Mouse (Mus musculus): ENCODE measurements around the gene Gm17949.

Gene Gm17949

DNA sequence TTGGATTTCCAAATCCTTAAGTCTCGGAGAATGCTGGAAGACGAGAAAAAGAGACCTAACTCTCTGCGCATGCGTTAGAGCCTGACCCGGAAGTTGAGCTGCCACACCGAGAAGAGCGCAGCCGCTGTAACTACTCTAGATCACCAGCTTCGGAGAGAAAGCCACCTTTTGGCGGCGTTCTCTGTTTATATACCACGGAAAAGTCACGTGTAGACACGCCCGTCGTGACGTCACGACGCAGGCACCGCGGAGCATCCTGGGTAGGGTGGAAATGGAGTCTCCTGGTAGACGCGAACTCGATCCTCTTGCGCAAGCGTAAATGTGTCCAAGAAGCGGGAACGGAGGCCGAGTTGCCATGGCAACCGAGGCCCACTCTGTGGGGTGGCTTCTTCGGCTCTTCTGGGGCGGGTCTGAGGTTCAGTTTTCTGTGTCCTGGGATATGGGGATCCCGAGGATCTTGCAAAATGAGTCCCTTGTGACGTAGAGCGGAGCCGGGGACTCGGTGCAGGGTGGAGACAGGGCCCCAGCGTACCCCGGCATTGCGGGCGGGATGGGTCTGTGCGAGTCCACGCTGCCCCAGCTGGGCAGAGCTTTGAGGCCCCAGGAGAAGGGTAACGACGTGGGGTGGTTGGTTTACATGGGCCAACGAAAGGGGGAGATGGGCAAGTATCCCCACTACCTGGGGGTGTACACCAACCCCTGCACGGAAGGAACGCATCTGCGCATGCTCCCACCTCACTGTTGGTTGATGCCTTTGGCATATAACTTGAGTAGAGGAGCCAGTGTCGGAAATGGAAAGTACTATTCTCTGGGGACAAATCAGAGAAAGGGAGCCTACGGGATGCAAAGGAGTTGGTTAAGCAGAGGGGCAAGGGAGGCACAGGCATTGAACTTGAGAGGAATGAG lies at the start of gene Gm17949, which contains the start of gene Gtf2f1:
Gm17949 (plus strand) TSS at position 234 of the 906 bp plus-strand sequence.
Gtf2f1 (minus strand) TSS at position 53 of the 906 bp plus-strand sequence.
- in situ Hi-C loops (cut with MboI; ENCODE audit: low sequenced_read_pairs): no loop called here

DNA sequence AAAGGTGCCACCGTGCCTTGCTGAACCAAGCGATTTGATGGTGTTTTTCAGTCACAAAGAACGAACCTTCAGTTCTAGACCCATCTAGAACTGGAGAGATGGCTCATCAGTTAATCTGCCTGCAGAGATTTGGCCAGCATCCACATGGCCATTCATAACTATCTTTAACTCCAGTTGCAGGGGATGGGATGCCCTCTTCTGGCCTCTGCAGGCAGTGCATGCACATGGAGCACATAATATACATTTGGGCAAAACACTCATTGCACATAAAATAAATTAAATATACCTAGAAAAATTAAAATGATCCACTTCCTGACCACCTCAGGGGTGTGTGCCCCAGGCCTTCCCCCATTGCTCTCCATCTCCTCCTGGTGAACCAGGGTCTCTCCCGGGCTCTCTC lies 49.4 kb upstream of the Gm17949 start:
- in situ Hi-C loops (cut with MboI; ENCODE audit: low sequenced_read_pairs): no loop called here

DNA sequence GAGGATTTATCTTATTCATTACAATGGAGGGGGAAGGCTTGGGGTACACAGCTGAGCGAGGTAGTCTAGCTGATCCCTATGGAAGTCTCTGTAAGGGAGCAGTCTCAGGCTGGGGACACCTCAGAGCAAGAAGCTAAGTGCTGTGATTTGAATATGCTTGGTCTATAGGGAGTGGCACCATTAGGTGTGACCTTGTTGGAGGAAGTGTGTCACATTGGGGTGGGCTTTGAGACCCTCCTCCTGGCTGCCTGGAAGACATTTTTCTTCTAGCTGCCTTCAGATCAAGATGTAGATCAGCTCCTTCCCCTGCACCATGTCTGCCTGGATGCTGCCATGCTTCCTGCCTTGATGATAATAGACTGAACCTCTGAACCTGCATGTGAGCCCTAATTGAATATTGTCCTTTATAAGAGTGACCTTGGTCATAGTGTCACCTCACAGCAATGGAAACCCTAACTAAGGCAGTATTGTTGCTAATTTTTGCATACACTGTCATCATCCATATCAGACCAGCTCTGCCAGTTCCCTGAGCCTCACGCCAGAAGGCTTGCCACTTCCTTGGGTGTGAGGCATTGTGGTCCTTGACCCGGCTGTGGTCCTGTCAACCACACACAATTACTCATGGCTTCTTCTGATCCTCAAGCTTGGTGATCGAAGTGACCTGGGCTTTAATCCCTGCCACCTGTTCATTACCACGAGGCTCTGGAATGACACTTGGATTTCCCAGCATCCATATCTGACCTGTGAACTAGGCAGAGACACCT lies 48.4 kb upstream of the Gm17949 start:
- in situ Hi-C loops (cut with MboI; ENCODE audit: low sequenced_read_pairs): no loop called here

DNA sequence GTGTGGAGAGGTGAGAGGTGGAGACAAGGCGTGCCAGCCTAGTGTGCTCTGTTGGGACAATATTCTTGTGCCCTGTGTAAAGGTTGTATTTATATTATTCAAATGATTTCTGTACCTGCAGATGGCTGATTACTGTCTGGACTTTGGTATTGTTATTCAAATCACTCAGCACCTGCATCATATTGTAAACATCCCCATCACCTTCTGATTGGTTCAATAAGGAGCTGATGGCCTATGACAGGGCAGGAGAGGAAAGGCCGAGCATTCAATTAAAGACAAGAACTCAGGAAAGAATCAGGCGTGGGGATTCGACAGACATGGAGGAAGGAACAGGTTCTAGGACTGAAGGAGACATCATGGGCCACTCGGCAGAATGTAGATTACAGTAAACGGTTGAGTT lies 47.6 kb upstream of the Gm17949 start:
- in situ Hi-C loops (cut with MboI; ENCODE audit: low sequenced_read_pairs): no loop called here

DNA sequence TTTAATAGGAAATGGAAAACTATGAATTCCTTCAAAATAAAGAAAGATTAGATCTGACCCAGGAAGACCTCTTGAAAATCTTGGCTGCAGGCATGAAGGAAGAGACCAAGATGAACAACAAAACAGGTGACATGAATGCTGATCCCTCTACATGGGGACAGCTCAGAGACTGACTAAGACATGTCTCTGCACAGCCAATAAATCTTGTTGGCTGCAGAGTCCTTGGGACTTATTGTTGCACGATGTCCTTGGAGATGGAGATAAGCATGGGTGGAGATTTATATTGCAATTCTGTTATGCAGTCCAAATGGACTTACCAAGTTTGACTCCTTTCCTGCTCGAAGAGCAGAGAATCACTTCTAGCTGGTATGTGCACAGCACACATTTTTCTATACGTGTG lies 41.9 kb upstream of the Gm17949 start:
- in situ Hi-C loops (cut with MboI; ENCODE audit: low sequenced_read_pairs): no loop called here

DNA sequence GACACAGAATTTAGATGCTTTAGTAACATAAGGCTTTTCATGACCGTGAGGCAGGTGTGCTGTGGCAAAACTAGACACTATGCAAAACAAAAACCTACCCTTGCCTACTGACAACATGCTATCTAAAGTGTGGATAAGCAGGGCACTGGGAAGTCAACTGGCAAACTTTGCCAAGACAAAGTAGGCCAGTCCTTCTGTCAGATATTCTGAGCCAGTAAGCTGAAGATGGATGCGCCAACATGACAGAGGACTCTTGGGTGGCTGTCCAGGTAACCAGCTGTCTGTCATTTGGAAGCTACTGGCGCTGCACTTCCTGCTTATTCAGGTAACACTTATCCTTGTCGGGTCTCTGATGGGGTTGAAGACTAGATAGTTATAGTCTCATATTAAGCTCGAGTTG lies 41.2 kb upstream of the Gm17949 start:
- in situ Hi-C loops (cut with MboI; ENCODE audit: low sequenced_read_pairs): no loop called here

DNA sequence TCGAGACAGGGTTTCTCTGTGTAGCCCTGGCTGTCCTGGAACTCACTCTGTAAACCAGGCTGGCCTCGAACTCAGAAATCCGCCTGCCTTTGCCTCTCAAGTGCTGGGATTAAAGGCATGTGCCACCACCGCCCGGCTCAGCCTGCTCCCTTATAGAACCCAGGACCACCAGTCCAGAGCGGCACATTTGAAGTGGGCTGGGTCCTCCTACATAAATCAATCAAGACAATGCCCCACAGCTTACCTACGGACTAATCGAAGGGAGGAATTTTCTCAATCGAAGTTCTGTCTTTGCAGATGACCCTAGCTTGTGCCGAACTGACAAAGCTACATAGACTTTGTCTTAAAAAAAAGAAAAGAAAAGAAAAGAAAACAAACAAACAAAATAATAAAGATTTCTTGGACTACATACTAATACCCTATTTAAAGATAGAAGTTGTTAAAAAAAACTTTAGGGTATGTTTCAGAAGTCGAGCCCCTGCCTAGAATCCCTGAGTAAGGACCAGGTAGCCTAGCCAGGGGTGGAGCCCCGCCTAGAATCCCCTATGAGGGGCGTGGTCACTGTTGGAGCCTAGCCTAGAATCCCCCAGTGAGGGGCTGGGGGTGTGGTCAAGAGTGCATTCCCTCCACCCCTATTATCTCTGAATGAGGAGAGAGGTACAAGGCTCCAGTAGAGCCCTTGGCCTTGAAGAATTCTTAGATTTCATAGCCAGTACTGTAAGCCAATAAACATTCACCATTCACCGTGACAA lies 37.1 kb upstream of the Gm17949 start:
- in situ Hi-C loops (cut with MboI; ENCODE audit: low sequenced_read_pairs): no loop called here

DNA sequence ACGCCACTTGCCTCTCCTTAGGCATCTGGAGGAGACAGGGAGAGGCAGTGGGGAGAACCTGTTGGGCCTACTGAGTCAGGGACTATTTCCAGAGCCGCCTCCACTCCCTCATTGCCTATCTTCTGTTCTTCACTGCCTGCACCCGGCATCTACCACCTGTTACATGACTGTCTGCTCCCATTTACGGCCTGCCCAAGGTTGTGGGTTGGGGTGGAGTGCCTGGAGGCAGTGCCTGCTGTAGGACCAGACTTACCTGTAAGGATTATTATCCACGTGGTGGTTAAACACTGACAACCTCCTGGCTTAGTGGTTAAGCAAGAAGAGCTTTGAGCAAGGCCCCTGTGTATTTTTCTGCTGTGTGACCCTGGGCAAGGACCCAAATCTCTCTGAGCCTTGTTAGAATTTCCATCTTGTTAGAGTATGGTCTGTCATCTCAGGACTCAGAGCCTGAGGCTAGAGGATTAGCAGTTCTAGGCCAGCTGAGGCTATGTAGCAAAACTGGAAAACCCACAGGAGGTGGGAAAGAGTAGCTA lies 36.5 kb upstream of the Gm17949 start:
- in situ Hi-C loops (cut with MboI; ENCODE audit: low sequenced_read_pairs): no loop called here

DNA sequence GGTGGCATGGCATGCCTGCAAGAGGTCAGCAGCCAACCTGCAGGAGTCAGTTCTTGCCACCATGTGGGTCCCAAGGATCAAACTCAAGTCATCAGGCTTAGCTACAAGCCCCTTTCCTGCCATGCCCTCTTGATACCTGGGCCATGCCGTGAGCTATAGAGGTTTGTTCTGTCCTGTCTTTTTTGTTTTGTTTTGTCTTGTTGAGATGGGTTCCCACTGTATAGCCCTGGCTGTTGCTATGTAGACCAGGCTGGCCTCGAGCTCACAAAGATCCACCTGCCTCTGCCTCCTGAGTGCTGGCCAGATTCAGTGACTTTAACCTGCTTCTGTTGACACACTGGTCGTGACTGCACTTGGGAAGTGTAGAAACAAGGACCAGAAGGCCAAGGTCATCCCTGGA lies 35.9 kb upstream of the Gm17949 start:
- in situ Hi-C loops (cut with MboI; ENCODE audit: low sequenced_read_pairs): no loop called here

DNA sequence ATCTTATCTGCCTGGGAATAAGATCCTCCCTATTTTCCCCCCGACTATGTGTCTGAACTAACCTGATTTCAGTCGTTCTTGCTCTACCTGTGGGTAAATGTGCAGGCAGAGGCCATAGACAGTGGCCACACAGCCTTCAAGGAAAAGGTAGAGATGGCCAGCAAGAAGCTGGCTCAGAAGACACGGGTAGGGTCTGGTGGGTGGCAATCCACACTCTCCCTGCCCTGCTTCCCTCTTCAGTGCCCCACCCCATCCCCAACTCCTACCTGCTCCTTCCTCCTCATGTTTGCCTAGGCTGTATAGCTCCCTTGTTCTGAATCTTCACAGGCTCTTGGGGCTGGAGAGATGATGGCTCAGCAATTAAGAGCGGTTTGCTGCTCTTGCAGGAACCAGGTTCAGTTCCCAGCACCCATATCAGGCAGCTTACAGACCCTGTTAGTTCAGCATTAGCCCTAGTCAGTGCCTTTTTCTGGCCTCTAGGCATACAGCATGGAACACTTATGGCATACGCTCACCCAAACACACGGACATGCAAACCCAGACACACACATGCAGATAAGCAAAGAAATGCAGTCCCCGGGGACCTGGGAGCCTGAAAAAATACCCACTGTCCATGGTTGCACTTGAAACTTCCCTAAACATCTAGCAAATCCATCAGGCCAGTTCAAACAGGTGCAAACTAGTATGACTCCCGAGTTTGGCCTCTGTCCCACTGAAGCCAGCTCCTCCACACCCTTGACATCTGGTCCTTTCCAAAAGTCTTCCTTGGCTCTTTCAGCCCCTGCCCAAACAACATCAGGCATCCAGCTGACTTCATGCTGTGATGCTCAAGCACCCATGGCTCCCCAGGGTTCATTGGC lies 34.5 kb upstream of the Gm17949 start:
- in situ Hi-C loops (cut with MboI; ENCODE audit: low sequenced_read_pairs): no loop called here

DNA sequence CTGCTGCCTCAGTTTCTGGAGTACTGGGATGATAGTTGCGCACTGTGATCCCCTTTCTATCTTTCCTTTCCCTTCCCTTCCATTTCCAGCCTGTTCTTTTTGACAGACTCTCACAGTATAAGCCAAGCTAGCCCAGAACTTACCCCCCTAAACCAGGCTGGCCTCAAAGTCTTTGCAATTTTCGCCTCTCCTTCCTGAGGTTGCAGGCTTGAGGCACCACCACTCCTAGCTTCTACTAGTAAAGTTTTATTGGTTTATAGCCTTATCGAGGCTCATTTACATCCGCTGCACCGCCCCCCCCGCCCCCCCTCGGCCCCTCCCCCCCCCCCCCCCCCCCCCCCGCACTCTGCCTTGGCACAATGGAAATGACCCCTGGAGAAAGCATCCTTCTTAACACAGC lies 31.7 kb upstream of the Gm17949 start:
- in situ Hi-C loops (cut with MboI; ENCODE audit: low sequenced_read_pairs): no loop called here

DNA sequence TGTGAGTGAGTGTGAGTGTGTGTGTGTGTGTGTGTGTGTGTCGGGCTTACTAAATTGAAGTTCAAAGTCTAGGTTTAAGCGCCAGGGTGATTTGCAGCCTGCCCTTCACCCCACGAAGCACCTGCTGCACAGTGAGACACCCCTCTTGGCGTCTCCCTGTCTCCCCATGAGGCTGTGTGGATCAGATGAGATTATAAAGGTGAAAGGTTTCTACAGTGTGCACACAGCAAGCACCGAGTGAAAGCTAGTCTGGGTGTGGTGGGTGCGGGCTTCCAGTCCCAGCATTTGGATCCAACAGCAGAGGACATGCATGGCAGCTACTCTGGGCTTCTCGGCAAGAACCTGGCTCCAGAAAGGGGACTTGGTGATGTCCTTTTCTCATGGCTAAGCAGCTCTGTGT lies 30.2 kb upstream of the Gm17949 start:
- in situ Hi-C loops (cut with MboI; ENCODE audit: low sequenced_read_pairs): no loop called here

DNA sequence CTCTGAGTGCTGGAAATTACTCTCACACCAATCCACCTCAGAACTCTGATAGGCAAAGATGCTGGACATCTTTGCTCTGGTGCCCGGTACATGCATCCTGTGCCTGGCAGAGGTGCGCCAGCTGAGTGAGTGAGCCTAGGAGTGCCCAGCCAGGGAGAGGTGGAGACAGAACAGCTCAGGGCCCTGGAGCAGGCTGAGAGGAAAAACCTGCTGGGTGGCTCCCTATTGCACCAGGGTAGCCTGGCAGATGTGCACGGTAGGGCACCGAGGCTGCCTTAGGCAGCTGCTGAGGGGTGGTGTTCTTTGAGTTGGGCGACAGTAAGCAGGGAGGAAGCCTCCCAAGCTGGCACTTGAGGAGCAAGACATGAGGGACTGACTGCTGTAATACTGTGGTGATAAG lies 29.3 kb upstream of the Gm17949 start, which contains the start of gene Acer1:
Acer1 (minus strand) TSS at position 114 of the 400 bp plus-strand sequence.
- in situ Hi-C loops (cut with MboI; ENCODE audit: low sequenced_read_pairs): no loop called here

DNA sequence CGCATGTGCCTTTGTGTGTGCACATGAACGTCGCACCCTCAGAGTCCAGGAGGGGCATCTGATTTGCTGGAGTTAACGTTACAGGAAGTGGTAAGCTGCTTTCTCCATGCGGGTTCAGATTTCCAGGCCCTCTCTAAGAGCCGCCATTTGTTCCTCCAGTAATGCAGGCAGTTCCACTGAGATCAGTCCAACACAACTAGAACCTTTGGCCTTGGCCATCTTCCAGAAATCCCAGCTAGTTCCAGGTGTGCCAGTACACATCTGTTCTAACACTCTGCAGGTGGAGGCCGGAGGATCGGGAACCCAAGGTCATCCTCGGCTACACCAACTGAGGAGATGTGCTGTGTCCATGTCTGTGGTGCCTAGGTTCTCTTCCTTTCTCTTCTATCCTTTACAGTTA lies 26.4 kb upstream of the Gm17949 start:
- in situ Hi-C loops (cut with MboI; ENCODE audit: low sequenced_read_pairs): no loop called here

DNA sequence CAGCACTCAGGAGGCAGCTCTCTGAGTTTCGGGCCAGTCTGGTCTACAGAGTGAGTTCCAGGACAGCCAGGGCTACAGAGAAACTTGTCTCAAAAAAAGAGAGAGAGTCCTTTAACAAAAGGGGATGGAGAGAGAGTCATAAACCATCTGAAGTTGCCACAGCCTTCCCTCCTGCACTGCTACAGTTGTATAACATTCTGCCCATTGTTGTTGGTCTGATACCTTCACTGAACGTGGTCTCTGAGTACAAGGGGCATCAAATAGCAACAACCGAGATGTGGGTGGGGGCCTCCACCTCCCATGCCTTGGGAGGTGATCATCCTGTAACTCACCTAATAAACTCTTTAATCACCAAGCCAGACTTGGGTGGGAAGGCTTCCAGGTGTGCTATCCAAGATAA lies 25.6 kb upstream of the Gm17949 start:
- in situ Hi-C loops (cut with MboI; ENCODE audit: low sequenced_read_pairs): no loop called here

DNA sequence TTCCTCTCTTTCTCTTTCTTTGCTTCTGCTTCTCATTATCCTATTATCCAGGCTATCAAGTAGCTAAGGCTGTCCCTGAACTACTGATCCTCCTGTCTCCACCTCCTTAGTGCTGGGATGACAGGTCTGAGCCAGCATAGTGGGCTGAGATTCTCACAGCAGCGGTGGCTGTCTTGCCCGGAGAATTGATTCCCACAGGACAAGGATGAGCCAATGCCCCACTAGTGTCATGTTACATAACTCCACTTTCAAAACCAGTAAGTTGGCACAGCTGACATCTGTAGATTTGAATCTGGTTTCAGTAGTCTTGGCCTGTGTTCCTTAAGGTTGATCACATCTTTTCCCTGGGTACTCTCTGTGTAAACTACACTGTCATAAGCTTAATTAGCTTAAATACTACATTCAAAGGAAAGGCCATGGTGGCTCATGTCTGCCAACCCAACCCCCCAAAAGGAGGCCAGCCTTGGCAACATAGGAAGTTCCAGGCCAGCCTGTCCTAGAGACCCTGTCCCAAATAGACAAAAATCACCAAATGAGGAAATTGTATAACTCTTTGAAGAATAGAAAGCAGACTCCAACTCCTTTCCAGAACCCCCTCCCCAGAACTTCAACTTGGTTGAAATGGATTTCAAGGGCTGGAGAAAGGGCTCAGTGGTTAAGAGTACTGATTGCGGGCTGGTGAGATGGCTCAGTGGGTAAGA lies 25.0 kb upstream of the Gm17949 start:
- in situ Hi-C loops (cut with MboI; ENCODE audit: low sequenced_read_pairs): no loop called here

DNA sequence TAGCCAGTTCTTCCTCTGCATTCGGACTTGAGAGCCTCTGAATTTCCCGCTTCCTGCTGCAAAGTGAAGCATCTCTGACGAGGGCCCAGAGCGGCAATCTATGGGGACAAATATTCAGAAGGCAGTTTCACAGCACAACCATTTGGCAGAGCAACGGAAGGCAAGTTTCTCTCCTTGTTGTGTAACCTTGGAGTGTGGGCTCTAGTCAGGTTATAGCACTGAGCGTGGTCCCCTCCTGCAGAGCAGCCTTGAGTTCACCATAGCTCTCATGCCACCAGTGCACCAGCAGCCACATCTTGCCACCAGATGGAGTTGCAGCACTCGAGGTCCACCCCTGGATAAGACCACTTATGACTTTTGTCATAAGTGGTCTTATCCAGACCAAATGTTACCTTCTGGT lies 22.8 kb upstream of the Gm17949 start:
- in situ Hi-C loops (cut with MboI; ENCODE audit: low sequenced_read_pairs): no loop called here

DNA sequence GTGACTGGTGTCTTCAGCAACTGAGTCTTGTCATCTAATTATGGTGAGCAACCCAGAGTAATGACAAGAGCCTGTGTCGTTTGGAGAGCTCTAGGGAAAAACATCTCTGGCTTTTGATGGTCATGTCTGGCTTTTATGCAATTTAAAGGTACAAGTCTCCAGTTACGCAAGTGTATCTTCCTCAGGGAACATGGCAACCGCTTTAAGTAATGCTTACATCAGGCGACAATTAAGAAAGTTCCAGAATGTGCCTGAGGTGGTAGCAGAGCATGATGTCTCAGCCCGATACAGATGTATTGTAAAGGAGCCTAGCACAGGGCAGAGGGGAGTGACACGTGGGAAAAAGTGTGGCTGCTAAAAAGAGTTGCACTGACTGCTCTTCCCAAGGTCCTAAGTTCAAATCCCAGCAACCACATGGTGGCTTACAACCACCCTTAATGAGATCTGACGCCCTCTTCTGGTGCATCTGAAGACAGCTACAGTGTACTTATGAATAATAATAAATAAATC lies 22.3 kb upstream of the Gm17949 start:
- in situ Hi-C loops (cut with MboI; ENCODE audit: low sequenced_read_pairs): no loop called here

DNA sequence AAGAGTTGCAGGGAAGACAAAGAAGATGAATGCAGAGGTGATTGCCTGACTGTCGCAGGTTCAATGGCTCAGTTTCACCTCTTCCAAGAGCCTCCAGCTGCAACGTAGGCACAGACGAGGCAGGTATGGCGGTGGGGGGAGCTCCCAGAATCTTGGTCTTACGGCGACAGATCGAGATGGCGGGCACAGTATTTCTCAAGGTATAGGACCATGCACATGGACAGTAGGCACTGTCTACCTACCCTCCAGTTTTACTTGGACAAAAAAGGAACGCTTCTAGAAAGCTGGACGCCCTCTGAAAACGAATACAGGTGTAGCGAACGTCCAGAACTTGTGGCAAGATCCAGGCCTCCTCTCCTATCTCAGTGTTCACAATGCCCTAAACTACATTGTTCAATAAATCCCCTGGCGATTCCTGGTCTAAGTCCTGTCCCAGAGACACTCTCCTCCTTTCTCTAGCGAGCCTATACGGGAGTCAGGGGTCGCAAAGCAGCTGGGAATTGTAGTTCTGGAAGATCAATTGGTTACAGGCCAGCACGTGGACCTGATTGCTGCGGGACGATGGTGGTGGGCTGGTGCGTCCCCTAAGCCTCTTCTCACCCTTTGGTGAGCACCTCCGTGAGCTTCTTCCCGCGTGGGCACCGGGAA lies 21.7 kb upstream of the Gm17949 start:
- in situ Hi-C loops (cut with MboI; ENCODE audit: low sequenced_read_pairs): no loop called here

Data from CH12F3 (cell line).